Mouse (Mus musculus) embryonic facial prominence, embryonic 11.5 days (tissue): ENCODE measurements around the gene H13. TPM values are rescaled to one million over a fixed set of nuclear protein-coding genes. Genes with fewer than 3 reads are reported as not detected.

ENCODE experiments used
- ATAC-seq: fragments of 200-750 bp; cut with Nextera tagmentation; replicated peaks from 2 replicates; pipeline ENCODE4 v1.8.0; 2017; ENCODE audit warnings: low read depth; ENCODE audit not compliant: insufficient number of reproducible peaks, low FRiP score, low TSS enrichment
- DNase-seq: peaks from one replicate; pipeline ENCODE4 v3.0.0-alpha.2; 2015; ENCODE audit warnings: low spot score
- H3K27ac ChIP-seq: fragments of 300-500 bp; sonication (generic); replicated peaks from 2 replicates; pipeline ENCODE4 v1.5.1; 2014; ENCODE audit warnings: mild to moderate bottlenecking, low read depth, low read length, control low read depth
- H3K27me3 ChIP-seq: fragments of 300-500 bp; sonication (generic); 2 replicates; pipeline ENCODE4 v1.6.1; 2014; ENCODE audit warnings: mild to moderate bottlenecking, low read length, moderate library complexity, mixed read lengths; ENCODE audit not compliant: control insufficient read depth, insufficient read depth
- H3K36me3 ChIP-seq: fragments of 300-500 bp; sonication (generic); replicated peaks from 2 replicates; pipeline ENCODE4 v1.6.1; 2014; ENCODE audit warnings: low read depth, mild to moderate bottlenecking, low read length, moderate library complexity, mixed read lengths; ENCODE audit not compliant: control insufficient read depth, insufficient read depth
- H3K4me1 ChIP-seq: fragments of 300-500 bp; sonication (generic); 2 replicates; pipeline ENCODE4 v1.6.1; 2014; ENCODE audit warnings: low read length, mixed read lengths; ENCODE audit not compliant: control insufficient read depth, insufficient read depth
- H3K4me2 ChIP-seq: fragments of 300-500 bp; sonication (generic); 2 replicates; pipeline ENCODE4 v1.6.1; 2014; ENCODE audit warnings: low read depth, mild to moderate bottlenecking, control low read depth, low read length, moderate library complexity
- H3K4me3 ChIP-seq: fragments of 300-500 bp; sonication (generic); 2 replicates; pipeline ENCODE4 v1.5.1; 2014; ENCODE audit warnings: low read depth, low read length, control low read depth
- H3K9ac ChIP-seq: fragments of 300-500 bp; sonication (generic); replicated peaks from 2 replicates; pipeline ENCODE4 v1.6.1; 2014; ENCODE audit warnings: mild to moderate bottlenecking, control low read depth, low read length
- H3K9me3 ChIP-seq: fragments of 300-500 bp; sonication (generic); replicated peaks from 2 replicates; pipeline ENCODE4 v1.6.1; 2016; ENCODE audit warnings: mild to moderate bottlenecking, low read length, inconsistent platforms, mixed read lengths; ENCODE audit not compliant: control insufficient read depth
- WGBS: fragments of 180-500 bp; shearing (Covaris S2); extraction: QIAGEN DNeasy Blood & Tissue Kit; methylation state at CpG from one replicate; pipeline ENCODE4 v1.1.7; 2014; 5-methylcytosine and 5-hydroxymethylcytosine counted together
- polyA plus RNA-seq: library from polyadenylated mRNA; unstranded; fragments of >200 nt; fragmentation: Nextera tagmentation; extraction: Ambion mirVana; gene quantifications from 2 replicates; pipeline ENCODE4 v1.2.1, GENCODE M21; 2014

H13 gene
- polyA plus RNA-seq, 1 experiment from 2014 or later, result 118 TPM

DNA sequence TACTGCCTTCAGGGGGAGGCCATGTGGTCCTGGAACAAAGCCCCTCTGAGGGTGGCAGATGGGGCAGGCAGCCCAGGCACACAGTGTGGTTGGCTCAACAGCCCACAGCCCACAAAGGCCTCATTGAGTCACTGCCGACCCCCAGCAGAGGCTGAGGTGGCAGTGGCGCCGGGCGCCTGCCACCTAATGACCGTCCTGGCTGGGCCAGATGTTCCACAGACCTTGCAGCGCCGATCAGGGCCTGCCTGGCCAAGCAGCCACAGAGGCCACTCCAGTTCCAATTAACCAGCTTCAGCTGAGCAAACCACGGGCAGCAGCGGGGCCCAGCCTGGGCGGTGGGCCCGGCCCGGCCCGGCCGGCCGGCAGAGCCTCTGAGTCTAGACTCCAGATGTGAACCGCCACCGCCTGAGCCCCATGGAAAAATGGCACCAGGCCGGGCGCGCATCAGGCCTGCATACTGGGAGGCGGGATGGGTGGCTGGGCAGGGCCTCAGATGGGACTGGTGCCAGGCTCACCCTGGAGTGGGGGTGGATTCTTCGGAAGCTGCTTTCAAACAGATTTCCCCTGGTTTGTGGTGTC, 36.8 kb downstream of the H13 start:
- 35% methylated on average over 22 of the region's 22 CpGs for WGBS
- H3K36me3 ChIP-seq, result peaks cover 16% of the 10 kb centered on the region
- peak overlapping the region; percentile 90 for H3K27ac ChIP-seq
- no peaks in the 10 kb centered on the region; the same call in 1 of the 2 replicates for H3K27me3 ChIP-seq
- peak; percentile 40 for ATAC-seq
- no peak overlapping the region for H3K4me2 ChIP-seq
- peak overlapping the region; percentile 28 for H3K9ac ChIP-seq
- peak; percentile 65 for DNase-seq
- peaks cover 15% of the 10 kb centered on the region for H3K4me1 ChIP-seq
- no peaks in the 10 kb centered on the region for H3K9me3 ChIP-seq
- H3K4me3 ChIP-seq, result no peak overlapping the region

DNA sequence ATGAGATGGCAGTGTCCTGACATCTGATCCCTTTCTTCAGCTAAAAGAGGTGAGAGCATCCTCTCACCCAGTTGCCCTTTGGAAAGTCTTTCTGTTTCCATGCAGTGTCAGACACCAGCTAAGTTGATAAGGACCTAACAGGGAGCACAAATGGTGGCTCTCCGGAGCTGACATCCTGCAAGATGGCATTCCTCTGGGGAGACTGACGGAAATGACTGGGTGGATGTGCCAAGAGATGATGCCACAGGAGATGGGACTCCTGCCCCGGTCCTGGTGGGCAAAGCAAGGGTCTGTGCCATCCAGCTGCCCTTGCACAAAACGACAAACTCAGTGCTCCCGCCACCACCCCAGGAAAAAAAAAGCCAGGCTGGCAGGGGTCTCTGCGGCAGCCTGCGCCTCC, 37.9 kb downstream of the H13 start:
- Histone ChIP-seq H3K27ac (peak overlapping the region; percentile 90), H3K36me3 (peaks cover 9% of the 10 kb centered on the region), H3K27me3 (no peaks in the 10 kb centered on the region; the same call in 1 of the 2 replicates), H3K4me2 (peak overlapping the region; percentile 68), H3K9ac (peak overlapping the region; percentile 68), H3K9me3 (no peaks in the 10 kb centered on the region), H3K4me1 (peaks cover 15% of the 10 kb centered on the region), H3K4me3 (peak overlapping the region; percentile 31)
- WGBS, result 14% methylated on average over 7 of the region's 7 CpGs
- no peak for ATAC-seq
- DNase-seq, result no peak

DNA sequence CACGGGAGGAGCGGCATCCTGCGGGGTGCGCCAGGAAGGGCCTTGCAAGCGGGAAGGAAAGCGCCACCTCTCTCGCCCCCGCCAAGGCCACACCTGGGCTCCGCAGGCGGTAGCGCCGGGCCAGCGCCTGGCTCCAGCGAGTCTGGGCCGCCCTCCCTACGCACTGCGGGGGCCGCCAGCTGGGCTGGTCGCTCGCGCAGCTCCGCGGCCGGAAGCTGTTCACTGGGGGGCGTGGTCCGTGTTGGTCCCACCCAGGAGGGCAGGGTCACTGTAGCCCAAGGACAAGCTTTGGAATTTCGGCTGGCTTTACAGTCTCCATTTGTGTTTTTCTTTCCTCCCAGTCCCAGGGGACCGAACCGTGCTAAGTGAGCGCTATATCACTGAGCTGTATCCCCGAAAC, 38.4 kb downstream of the H13 start:
- Histone ChIP-seq H3K36me3 (peaks cover 9% of the 10 kb centered on the region), H3K4me1 (peaks cover 15% of the 10 kb centered on the region)

DNA sequence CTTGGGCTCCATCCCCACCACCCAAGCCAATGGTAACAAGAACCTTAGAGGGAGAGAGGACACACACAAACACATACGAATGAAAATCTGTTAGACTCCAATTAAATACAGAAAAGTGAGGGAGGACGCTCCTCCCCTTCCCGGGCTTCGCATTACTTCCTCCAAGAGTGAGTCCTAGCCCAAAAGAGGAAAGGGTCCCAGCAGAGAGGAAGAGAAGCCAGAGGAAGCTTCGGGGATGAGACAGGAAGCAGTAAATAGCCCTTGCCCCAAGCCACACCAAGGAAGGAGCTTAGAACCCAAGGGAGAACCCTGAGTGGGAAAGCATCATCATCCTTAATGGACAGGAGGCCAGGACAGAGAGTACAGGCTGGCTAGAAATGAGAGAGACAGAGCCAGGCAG, 39.8 kb downstream of the H13 start:
- peaks cover 15% of the 10 kb centered on the region for H3K4me1 ChIP-seq
- H3K27ac ChIP-seq, result 0 out of 2 replicates have a peak overlapping the region, but pooled peaks have one; percentile 13
- ATAC-seq (no peak), DNase-seq (no peak)
- H3K27me3 ChIP-seq, result no peaks in the 10 kb centered on the region; the same call in 1 of the 2 replicates
- H3K36me3 ChIP-seq, result peaks cover 7% of the 10 kb centered on the region
- H3K4me2 ChIP-seq, result no peak overlapping the region
- no peaks in the 10 kb centered on the region for H3K9me3 ChIP-seq
- H3K4me3 ChIP-seq, result no peak overlapping the region
- no peak overlapping the region for H3K9ac ChIP-seq
- WGBS, result 87% methylated on average over 5 of the region's 5 CpGs

More for the DNA sequence above, 38.4 kb downstream of the H13 start:
- ATAC-seq (peak; percentile 86), DNase-seq (peak; percentile 95)
- H3K4me3 ChIP-seq, result peak overlapping the region; percentile 31
- H3K4me2 ChIP-seq, result peak overlapping the region; percentile 68
- H3K9me3 ChIP-seq, result no peaks in the 10 kb centered on the region
- H3K27me3 ChIP-seq, result no peaks in the 10 kb centered on the region; the same call in 1 of the 2 replicates
- WGBS, result under 1% methylated on average over 30 of the region's 31 CpGs
- H3K27ac ChIP-seq, result peak overlapping the region; percentile 90
- peak overlapping the region; percentile 68 for H3K9ac ChIP-seq

DNA sequence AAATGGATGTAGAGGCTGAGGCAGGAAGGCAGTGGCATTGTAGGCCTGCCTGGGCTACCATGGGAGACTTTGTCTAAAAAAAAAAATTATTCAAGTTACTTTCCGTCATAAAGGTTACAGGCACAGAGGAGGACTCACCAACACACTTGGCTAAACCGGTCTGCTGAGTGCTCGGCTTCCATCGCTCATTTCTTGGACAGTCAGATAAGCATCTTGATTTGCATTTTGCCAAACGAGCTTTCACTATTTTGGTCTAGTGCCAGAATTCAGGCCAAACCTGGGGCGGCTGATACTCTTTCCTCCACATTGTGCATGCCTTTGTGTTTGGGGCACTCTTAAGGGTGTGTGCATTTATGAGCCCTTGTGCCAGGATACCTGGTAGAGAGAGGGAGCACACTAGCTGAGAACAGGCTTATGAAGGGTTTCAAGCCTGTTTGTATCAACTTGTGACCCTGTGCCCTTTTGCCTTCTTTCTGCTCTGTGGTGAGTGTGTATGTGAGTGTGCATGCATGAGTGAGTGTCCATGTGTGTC, 47.0 kb downstream of the H13 start:
- Histone ChIP-seq H3K4me3 (no peak overlapping the region), H3K9ac (no peak overlapping the region), H3K36me3 (no peaks in the 10 kb centered on the region), H3K4me1 (no peaks in the 10 kb centered on the region), H3K4me2 (no peak overlapping the region), H3K27me3 (no peaks in the 10 kb centered on the region), H3K9me3 (no peaks in the 10 kb centered on the region), H3K27ac (no peak overlapping the region)
- DNase-seq (no peak), ATAC-seq (no peak)
- 76% methylated on average over 6 of the region's 6 CpGs for WGBS

DNA sequence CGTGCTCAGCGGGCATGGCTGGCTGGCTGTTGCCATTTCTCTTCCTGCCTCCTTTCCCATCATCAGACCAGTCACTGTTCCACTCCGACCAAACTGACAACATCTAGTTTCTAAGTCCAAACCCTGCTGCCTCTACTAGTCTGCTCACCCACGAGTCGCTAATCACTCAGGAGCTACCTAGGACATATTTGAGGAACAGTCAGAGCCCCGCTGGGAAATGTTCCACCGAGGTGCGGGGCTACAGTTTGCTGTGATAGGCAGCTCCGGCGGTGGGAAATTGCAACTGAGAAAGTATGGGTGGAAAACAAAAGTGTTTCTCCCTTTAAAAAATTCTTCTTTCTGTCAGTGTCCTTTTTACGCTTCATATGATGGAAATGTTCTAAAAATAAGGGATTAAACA, 48.4 kb downstream of the H13 start:
- Histone ChIP-seq H3K4me1 (no peaks in the 10 kb centered on the region), H3K4me3 (no peak overlapping the region), H3K27ac (no peak overlapping the region), H3K36me3 (no peaks in the 10 kb centered on the region), H3K9ac (no peak overlapping the region), H3K4me2 (no peak overlapping the region), H3K27me3 (no peaks in the 10 kb centered on the region), H3K9me3 (no peaks in the 10 kb centered on the region)
- DNase-seq (no peak), ATAC-seq (no peak)
- WGBS, result 69% methylated on average over 11 of the region's 11 CpGs

DNA sequence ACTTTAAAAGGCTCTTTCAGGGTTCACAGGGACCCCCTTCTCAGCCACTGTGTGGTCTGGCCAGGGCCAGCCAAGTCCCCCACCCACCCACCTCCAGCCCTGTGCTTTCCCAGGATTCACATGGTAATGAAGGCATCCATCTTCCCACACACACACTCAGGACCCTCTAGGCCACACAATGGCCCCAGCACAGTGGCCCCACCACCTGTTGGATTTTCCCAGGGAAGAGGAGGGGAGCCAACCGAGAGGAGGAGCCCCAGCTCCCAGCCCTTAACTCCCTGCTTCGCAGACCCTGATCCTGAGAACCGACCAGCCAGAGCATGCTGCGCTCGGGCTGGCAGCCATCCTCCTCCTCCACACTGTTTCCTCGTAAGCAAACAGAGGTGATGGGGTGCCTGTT, 48.8 kb downstream of the H13 start:
- Histone ChIP-seq H3K27ac (no peak overlapping the region), H3K4me1 (no peaks in the 10 kb centered on the region), H3K9me3 (no peaks in the 10 kb centered on the region), H3K36me3 (no peaks in the 10 kb centered on the region), H3K9ac (no peak overlapping the region), H3K4me3 (no peak overlapping the region), H3K4me2 (no peak overlapping the region), H3K27me3 (no peaks in the 10 kb centered on the region)
- ATAC-seq (peak; percentile 74), DNase-seq (no peak)
- 34% methylated on average over 6 of the region's 6 CpGs for WGBS

DNA sequence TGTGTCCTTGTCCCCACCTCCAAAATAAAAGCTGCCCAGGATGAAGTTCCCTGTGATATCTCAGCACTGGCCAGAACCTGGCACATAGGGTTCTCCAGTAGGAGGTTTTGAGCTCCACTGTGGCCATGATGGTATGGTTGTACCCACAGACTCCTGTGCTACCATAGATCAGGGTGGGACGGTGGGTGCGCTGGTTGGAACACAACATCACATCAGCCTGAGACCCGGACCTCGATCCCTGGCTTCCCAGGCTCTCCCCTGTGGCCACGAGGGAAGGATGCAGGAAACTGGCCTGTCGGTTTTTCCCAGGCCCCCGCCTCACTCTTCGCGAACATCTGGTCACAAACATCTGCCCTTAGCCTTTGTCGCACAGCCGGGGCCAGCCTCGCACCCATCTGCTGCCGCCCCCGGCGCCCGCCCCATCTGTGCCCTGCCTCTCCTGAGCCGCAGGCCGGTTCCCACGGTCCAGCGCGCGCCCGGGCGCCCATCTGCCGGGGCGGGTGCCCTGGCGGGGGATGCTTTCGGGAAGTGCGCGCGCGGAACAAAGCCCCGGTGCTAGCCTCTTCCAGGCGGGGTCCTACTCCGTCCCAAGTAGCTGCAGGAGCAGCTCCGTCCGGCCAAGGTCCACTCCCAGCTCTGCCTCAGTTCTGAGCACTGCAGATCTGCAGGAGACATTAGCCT, 54.5 kb downstream of the H13 start:
- Histone ChIP-seq H3K27ac (no peak overlapping the region; the same call in 1 of the 2 replicates), H3K36me3 (no peaks in the 10 kb centered on the region), H3K27me3 (no peaks in the 10 kb centered on the region), H3K4me3 (peak overlapping the region; percentile 21), H3K9me3 (no peaks in the 10 kb centered on the region), H3K4me2 (peak overlapping the region; percentile 59), H3K4me1 (peaks cover 8% of the 10 kb centered on the region), H3K9ac (peak overlapping the region; percentile 70)
- 4% methylated on average over 37 of the region's 37 CpGs for WGBS
- DNase-seq (peak; percentile 56), ATAC-seq (peak; percentile 66)
